Mouse (Mus musculus) heart, postnatal 25 days (tissue): ENCODE results near the gene Slc8a2. TPM values are rescaled to one million over a fixed set of nuclear protein-coding genes. Genes with fewer than 3 reads are reported as not detected.
A peak's percentile ranks its signal among the peaks of the same experiment; 100 is the strongest.

Experiments used
- DNase-seq: peaks from one replicate; pipeline ENCODE4 v3.0.0; 2022; ENCODE audit warnings: low spot score
- intact Hi-C: fragments of 180-260 bp; cut with DNase I; formaldehyde crosslinking; loops from one replicate; pipeline ENCODE4 v1.15.1; 2025
- total RNA-seq, 2 experiments: library from RNA; stranded (reverse); gene quantifications; 2 replicates each; pipeline ENCODE4 v1.2.3; 2021

Slc8a2 gene
- total RNA-seq, 2 experiments from 2014 or later = 0.68 to 0.70 TPM

GRCm38 (mm10) chr7:16156105-16156714, 26.6 kb downstream of the Slc8a2 start:
- DNase-seq = no peak
- intact Hi-C loops = loop anchor here (5.0 kb wide), 1 partner anchor 179 kb away; no protein-coding TSS in a partner anchor

DNA sequence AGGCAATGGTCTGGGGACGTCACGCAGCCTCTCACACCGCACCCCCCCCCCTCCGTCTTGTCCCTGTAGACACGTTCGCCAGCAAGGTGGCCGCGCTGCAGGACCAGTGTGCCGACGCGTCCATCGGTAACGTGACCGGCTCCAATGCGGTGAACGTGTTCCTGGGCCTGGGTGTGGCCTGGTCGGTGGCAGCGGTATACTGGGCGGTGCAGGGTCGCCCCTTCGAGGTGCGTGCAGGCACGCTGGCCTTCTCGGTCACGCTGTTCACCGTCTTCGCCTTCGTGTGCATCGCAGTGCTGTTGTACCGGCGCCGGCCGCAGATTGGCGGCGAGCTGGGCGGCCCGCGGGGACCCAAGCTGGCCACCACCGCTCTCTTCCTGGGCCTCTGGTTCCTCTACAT, 29.1 kb downstream of the Slc8a2 start:
- no peak for DNase-seq
- intact Hi-C loops = loop anchor here (5.0 kb wide), 1 partner anchor 181 kb away; no protein-coding TSS in a partner anchor

DNA sequence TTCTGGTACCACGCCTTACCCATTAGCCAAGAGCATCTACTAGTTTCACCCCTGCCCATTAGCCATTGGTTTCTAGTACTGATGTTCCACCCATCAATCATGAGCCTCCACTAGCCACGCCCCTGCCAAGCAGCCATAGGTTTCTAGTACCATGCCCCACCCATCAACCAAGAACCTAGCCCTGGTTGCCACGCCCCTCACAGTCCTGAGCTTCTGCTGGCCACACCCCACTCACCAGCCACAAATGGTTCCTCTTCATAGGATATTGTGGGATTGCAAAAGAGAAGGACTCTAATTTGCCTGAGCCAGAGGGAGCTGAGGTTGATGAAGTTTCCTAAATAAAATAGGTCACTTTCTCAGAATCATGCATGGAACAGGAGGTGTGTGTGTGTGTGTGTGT, 31.1 kb downstream of the Slc8a2 start:
- intact Hi-C loops = no loop called here
- DNase-seq = no peak

GRCm38 (mm10) chr7:16161302-16161701, 31.7 kb downstream of the Slc8a2 start:
- intact Hi-C loops = no loop called here
- DNase-seq = no peak

GRCm38 (mm10) chr7:16162036-16162435, 32.4 kb downstream of the Slc8a2 start:
- no peak for DNase-seq
- intact Hi-C loops = no loop called here

DNA sequence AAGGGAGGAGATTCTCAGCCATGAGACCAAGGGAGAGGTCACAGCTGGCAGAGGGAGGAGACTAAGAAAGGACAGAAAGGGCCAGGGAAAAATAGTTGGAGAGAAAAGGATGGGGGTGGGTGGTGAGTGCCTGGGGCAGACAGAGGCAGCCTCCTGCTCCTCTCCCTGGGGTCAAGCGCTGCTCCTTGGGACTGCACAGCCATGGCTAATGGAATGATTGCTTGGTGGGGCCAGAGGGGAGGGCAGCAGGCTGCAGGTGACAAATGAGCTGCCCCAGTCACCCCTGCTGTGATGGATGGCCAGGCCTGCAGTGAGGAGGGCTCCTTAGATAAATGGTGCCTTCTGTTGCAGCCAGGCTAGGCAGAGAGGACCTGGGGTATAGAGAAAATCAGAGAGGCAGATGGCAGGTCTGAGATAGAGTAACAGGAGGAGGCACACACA, 42.5 kb downstream of the Slc8a2 start:
- intact Hi-C loops = no loop called here
- DNase-seq = no peak

GRCm38 (mm10) chr7:16172586-16173140, 43.0 kb downstream of the Slc8a2 start:
- intact Hi-C loops = no loop called here
- DNase-seq = no peak

GRCm38 (mm10) chr7:16173146-16173545, 43.5 kb downstream of the Slc8a2 start:
- no peak for DNase-seq
- intact Hi-C loops = no loop called here

DNA sequence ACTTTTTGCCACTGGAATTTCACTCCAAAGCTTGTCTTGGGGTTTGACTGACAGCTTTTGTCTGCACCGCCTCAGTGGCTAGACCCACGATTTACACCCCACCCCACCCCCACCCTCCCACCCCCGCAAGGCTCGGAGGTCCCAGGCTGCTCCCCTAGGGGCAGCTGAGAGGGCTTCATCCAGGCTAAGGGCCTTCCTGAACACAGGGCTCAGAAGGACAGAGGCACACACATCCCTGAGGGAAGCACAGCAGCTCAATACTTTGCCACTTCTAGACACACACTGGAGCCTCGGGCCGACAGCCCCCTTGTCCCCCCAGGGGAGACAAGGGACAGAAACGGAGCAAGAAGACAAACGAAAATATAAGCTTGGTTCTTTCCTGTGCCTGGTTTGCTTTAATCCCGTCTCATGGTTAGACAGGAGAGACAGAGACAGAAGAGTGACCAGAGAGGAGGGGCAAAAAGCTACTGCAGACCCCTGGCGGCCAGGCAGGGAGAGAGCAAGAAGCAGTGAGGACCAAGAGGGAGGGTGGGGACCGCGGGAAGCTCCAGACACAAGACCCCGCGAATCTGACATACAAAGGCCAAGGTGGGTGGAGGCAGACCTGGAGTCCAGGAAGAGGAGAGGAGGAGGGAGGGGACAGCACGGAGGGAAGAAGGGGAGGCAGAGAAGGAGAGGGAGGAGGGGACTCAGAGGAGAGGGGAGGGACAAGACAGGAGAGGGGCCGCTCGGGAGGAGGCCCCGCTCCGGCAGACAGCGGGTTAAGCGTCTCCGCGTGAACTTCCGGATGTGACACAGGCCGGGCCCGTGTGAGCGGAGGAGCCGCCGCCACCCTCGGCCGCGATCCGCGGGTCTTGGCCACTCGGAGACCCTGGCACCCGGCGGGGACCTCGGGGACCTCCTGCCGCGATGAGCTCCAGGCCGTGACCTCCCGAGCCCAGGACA, 45.2 kb downstream of the Slc8a2 start, which contains the start of gene Meis3:
Meis3 (plus strand) TSS at position 494 of the 945 bp plus-strand sequence.
- intact Hi-C loops = no loop called here
- peak; percentile 29 for DNase-seq

DNA sequence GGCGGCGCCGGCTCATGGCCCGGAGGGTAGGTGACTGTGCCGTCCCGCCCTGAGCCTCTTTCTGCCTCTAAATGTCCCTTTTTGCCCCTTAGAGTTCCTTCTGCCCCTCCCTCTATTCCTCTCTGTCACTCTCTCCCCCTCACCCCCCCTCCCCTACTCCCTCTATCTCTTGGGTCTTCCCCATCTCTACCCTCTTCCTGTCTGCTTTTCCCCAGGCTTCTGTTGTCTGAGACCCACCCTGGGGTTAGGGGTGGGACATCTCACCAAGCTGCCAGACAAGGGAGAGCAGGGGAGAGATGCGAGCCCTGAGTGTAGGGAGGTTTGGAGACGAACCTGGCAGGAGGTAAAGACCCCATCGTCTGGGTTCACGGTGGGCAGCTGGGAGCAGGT, 45.9 kb downstream of the Slc8a2 start:
- no peak for DNase-seq
- intact Hi-C loops = no loop called here

GRCm38 (mm10) chr7:16178114-16178513, 48.5 kb downstream of the Slc8a2 start:
- intact Hi-C loops = no loop called here
- DNase-seq = no peak

DNA sequence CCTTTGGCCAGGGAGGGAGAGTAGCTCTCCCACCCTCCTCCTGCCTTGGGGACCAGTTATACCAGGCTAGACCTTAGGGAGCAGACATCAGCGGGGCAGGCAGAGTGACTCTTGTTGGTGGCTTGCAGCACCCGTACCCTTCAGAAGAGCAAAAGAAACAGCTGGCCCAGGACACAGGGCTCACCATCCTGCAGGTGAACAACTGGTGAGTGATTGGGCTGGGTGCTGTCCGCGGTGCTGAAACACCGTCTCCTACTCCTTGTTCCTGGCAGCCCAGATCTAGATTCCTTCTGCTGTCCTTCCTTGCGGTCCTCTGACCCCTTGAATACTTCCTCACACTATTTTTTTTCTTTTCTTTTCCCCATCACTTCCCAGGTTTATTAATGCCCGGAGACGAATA, 54.0 kb downstream of the Slc8a2 start:
- intact Hi-C loops = loop anchor here (5.0 kb wide), 1 partner anchor 36 kb away; no protein-coding TSS in a partner anchor
- no peak for DNase-seq

- DNase-seq = no peak
- intact Hi-C loops = no loop called here
These were observed 57.9 kb downstream of the Slc8a2 start for GRCm38 (mm10) chr7:16187494-16187893.

- intact Hi-C loops = loop anchor here (5.0 kb wide), 1 partner anchor 180 kb away; no protein-coding TSS in a partner anchor
- DNase-seq = peak; percentile 19
These were observed 62.7 kb downstream of the Slc8a2 start for GRCm38 (mm10) chr7:16192315-16192714.

DNA sequence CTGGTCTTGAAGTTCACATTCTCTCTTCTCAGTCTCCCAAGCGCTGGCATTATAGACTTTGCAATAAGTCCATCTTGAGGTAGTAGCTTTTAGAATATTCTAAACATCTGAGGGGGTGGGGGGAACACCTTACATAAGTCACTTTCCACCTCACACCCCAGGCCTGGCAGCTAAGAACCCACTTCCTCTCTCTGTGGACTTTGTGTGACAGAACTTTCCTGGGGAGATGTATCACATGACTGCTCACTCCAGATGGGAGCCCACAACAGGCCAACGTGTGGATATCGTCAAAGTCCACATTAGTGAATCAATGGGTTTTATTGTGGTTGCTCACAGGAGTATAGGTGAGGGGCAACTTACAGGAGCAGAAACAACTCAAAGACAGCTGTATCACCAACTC, 64.1 kb downstream of the Slc8a2 start:
- intact Hi-C loops = loop anchor here (1.0 to 5.0 kb wide), 2 partner anchors 70 to 179 kb away; no protein-coding TSS in a partner anchor
- DNase-seq = no peak

DNA sequence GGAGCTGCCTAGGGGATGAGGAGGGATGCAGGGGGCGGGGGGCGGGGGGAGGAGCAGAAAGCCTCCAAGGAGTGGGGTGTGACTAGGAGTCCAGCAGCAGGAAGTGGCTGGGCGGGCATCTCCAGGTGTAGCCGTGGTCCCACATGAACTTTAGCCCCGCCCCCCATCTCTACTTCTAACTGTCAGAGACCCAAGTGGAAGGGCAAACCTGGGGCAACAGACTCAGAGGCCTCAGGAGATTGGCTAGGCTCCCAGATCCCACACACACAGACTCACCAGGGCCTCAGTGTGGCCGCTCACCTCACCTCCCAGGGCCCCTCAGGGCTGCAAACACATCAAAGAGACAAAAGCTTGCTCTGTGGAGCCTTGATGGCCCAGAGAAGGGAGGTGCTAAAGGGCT, 67.0 kb downstream of the Slc8a2 start:
- intact Hi-C loops = no loop called here
- no peak for DNase-seq

DNA sequence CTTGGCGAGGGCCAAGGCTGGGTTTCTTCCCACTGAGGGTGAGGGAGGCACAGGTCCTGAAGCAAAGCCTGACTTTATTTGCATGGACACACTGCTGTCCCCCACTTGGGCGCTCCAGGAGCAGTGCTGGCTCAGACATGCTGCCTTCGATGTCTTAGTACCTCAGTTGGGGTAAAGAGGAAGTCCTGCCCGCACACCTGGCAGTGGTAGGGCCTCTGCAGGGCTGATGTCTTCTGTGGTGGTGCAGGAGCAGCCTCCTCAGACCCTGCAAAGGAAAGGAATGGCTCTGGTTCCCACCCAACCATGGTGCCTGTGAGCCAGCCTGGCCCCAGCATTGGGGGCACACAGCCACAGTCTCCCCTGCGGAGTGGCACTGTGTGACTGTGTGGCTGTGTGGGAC, 67.5 kb downstream of the Slc8a2 start:
- DNase-seq = no peak
- intact Hi-C loops = no loop called here

GRCm38 (mm10) chr7:16198540-16198939, 68.9 kb downstream of the Slc8a2 start:
- DNase-seq = no peak
- intact Hi-C loops = no loop called here

GRCm38 (mm10) chr7:16201136-16201535, 71.5 kb downstream of the Slc8a2 start:
- intact Hi-C loops = no loop called here
- no peak for DNase-seq

- DNase-seq = no peak
These were observed 73.3 kb downstream of the Slc8a2 start for GRCm38 (mm10) chr7:16202756-16203504.

More at GRCm38 (mm10) chr7:16202756-16203504, 73.3 kb downstream of the Slc8a2 start:
- intact Hi-C loops = no loop called here
